Mouse (Mus musculus) CD4-positive, CD25-positive, alpha-beta regulatory T cell, adult 9 weeks (primary cell): ENCODE data around the gene Limch1. TPM values are rescaled to one million over a fixed set of nuclear protein-coding genes. Genes with fewer than 3 reads are reported as not detected.

Experiments
- polyA plus RNA-seq: library from polyadenylated mRNA; unstranded; fragments of 100-300 nt; shearing (Covaris generic); gene quantifications from one replicate; pipeline ENCODE4 v1.2.1, GENCODE M21; 2017

The Limch1 gene
- not detected for polyA plus RNA-seq

GRCm38 (mm10) chr5:66745390-66745995 lies at the start of gene Limch1:
Limch1 (plus strand) TSS chr5:66745827.

GRCm38 (mm10) chr5:67098733-67099323 lies 353.2 kb downstream of the Limch1 start, which contains the start of gene Phox2b:
Phox2b (minus strand) TSS chr5:67099301.

Other genes with a start within 250 kb of the Limch1 start
- gene Apbb2, start 127.0 kb upstream of the Limch1 start, polyA plus RNA-seq, result 1.1 TPM
- gene Uchl1, start 69.7 kb upstream of the Limch1 start, polyA plus RNA-seq, result not detected